7 mouse cellular contexts compared by ENCODE assay signal in the genomic region with DNA sequence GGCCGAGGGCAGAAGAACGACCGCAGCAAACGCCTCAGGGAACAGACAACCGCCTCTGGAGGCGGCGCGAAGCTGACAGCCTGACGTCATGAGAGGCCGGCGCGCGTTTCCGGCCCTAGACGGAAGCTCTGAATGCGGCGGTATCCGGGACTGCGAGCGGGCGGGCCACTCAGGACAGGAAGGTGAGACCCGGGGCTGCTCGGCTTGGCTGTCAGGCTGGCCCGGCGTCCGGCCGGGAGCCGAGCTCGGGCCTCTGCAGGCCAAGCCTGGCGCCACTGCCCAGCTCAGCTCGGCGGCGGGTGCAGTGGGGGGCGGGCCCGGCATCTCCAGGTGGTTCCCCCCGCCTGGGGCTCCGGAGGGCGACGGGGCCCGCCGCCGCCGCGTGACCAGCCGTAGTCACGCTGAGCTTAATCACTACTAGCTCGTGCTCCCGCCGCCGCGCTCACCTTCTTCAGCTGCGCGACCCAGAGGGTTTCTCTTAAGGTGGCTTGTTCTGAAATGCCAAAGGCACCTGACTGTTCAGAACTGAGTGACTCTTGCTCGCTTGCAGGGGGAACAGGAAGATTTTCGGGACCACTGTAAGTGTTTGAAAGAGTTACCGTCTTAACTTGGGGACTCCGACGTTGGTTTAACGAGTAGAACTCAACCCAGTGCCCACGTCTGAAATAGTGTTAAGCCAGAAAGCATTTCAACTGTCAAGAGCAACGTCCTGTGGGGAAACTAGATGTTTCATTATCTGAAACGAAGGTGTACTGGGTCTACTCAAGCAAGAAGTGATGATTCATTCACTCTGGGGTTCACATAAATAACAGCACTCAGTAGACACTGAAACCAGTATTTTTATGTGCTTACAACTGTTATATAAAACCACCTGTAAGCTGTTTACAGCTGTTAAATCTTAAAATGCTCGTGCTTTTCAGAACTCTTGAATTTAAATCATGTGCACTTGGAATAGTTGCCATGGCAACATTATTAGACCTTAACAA. TPM values are rescaled to one million over a fixed set of nuclear protein-coding genes. Genes with fewer than 3 reads are reported as not detected.
DNase-seq lines count a peak whose midpoint lies in the region; ATAC-seq lines count a peak whose summit lies in the region.

TSS of gene Moap1 (minus strand) at position 73 of the 986 bp plus-strand sequence.
TSS of gene Tmem251 (plus strand) at position 174 of the 986 bp plus-strand sequence.

- peaks cover 21% of the 10 kb centered on the region for H3K4me1 ChIP-seq in limb, embryonic 12.5 days (replicated peaks)
- H3K4me1 ChIP-seq in midbrain, embryonic 14.5 days (ENCODE audit: control insufficient read depth, insufficient read depth, low read length), result peaks cover 20% of the 10 kb centered on the region

- peak within 1 kb of the TSS; percentile 90 for H3K27ac ChIP-seq in limb, embryonic 12.5 days
- H3K27ac ChIP-seq in midbrain, embryonic 14.5 days (replicated peaks; ENCODE audit: low read depth, low read length), result peak within 1 kb of the TSS; percentile 93

- under 1% methylated on average over 63 of the region's 63 CpGs for WGBS in limb, embryonic 12.5 days
- WGBS in midbrain, embryonic 14.5 days, result under 1% methylated on average over 63 of the region's 63 CpGs

- H3K4me3 ChIP-seq in limb, embryonic 12.5 days (replicated peaks), result peak within 1 kb of the TSS; percentile 80
- peak within 1 kb of the TSS; percentile 84 for H3K4me3 ChIP-seq in midbrain, embryonic 14.5 days (replicated peaks; ENCODE audit: low read depth, low read length)

- H3K36me3 ChIP-seq in limb, embryonic 12.5 days, result peaks cover 14% of the 10 kb centered on the region; the same call in 1 of the 2 replicates
- H3K36me3 ChIP-seq in midbrain, embryonic 14.5 days (ENCODE audit: control insufficient read depth, insufficient read depth, low read length), result peaks cover 21% of the 10 kb centered on the region

- peak; percentile 78 for ATAC-seq in granulocyte monocyte progenitor cell, adult 5-6 weeks (replicated peaks; ENCODE audit: poor library complexity, severe bottlenecking)
- ATAC-seq in limb, embryonic 12.5 days (ENCODE audit: insufficient number of reproducible peaks, insufficient read depth, low FRiP score, low TSS enrichment, low read depth), result peak; percentile 93
- peak; percentile 97 for ATAC-seq in midbrain, embryonic 14.5 days (ENCODE audit: low FRiP score, low TSS enrichment)

- DNase-seq in adrenal gland, postnatal 14 days, result peak; percentile 95
- DNase-seq in embryo, embryonic 9.5 days (ENCODE audit: extremely low spot score), result peak; percentile 91
- DNase-seq in kidney, adult 11 months, result peak; percentile 90
- DNase-seq in midbrain, embryonic 14.5 days, result peak; percentile 96
- peak; percentile 84 for DNase-seq in spleen, adult 12 weeks (ENCODE audit: low spot score)

- H3K4me2 ChIP-seq in limb, embryonic 12.5 days, result peak within 1 kb of the TSS; percentile 84
- H3K4me2 ChIP-seq in midbrain, embryonic 14.5 days (ENCODE audit: low read length), result peak within 1 kb of the TSS; percentile 86

- no peaks in the 10 kb centered on the region for H3K27me3 ChIP-seq in limb, embryonic 12.5 days
- H3K27me3 ChIP-seq in midbrain, embryonic 14.5 days (ENCODE audit: control insufficient read depth, insufficient read depth, low read length), result no peaks in the 10 kb centered on the region

- H3K9me3 ChIP-seq in limb, embryonic 12.5 days, result no peaks in the 10 kb centered on the region
- H3K9me3 ChIP-seq in midbrain, embryonic 14.5 days (ENCODE audit: control insufficient read depth, low read length), result no peaks in the 10 kb centered on the region

- peak within 1 kb of the TSS; percentile 82 for H3K9ac ChIP-seq in limb, embryonic 12.5 days (replicated peaks)
- H3K9ac ChIP-seq in midbrain, embryonic 14.5 days (replicated peaks; ENCODE audit: low read length), result peak within 1 kb of the TSS; percentile 93

RNA-seq across cellular contexts. Expression of gene Moap1, which starts in this region (rescaled TPM):
- total RNA-seq in adrenal gland, postnatal 14 days (2021), result 9.3 and 9.6 TPM in 2 replicates
- total RNA-seq in granulocyte monocyte progenitor cell, adult 5-6 weeks (2014; fragmentation: Nextera tagmentation), result 11.0 and 11.1 TPM in 2 replicates
- total RNA-seq in granulocyte monocyte progenitor cell, adult 5-6 weeks (2017), result 9.3 and 15.6 TPM in 2 replicates
- polyA plus RNA-seq in limb, embryonic 12.5 days (2016; fragmentation: Nextera tagmentation; extraction: Ambion mirVana), result 26.0 and 34.1 TPM in 2 replicates
- polyA plus RNA-seq in midbrain, embryonic 14.5 days (2014; fragmentation: Nextera tagmentation; extraction: Ambion mirVana), result 60.0 and 63.6 TPM in 2 replicates

RNA-seq across cellular contexts. Expression of gene Tmem251, which starts in this region (rescaled TPM):
- total RNA-seq in adrenal gland, postnatal 14 days (2021), result 5.7 TPM in 2 replicates
- total RNA-seq in granulocyte monocyte progenitor cell, adult 5-6 weeks (2014; fragmentation: Nextera tagmentation), result 6.5 and 8.7 TPM in 2 replicates
- total RNA-seq in granulocyte monocyte progenitor cell, adult 5-6 weeks (2017), result 8.0 and 9.3 TPM in 2 replicates
- 11.1 and 11.5 TPM in 2 replicates for polyA plus RNA-seq in limb, embryonic 12.5 days (2016; fragmentation: Nextera tagmentation; extraction: Ambion mirVana)
- polyA plus RNA-seq in midbrain, embryonic 14.5 days (2014; fragmentation: Nextera tagmentation; extraction: Ambion mirVana), result 13.0 and 13.2 TPM in 2 replicates

Comparison
In these comparisons a context has a peak if more than half of its experiments do, and no peak if none do; other contexts are left out.
1. Peak in every context shown above with its lines: DNase-seq, ATAC-seq, H3K4me3 ChIP-seq and H3K27ac ChIP-seq.